In genomic region chr16:38341396-38342324, GRCm38 (mm10) we compare ENCODE assay signal across 8 mouse cellular contexts. TPM values are rescaled to one million over a fixed set of nuclear protein-coding genes. Genes with fewer than 3 reads are reported as not detected.
DNase-seq lines count a peak whose midpoint lies in the region; ATAC-seq and TF ChIP-seq lines count a peak whose summit lies in the region.

Gene Maats1, minus strand, starts transcription at chr16:38342143.

- H3K4me2 ChIP-seq in hindbrain, postnatal 0 days (ENCODE audit: low read depth, low read length): peak within 1 kb of the TSS; percentile 73

- WGBS in hindbrain, postnatal 0 days: 8% methylated on average over 30 of the region's 30 CpGs

- peak; percentile 72 for DNase-seq in adrenal gland, adult 8-10 months
- DNase-seq in embryo, embryonic 11 days: peak; percentile 93
- DNase-seq in gastrocnemius, postnatal 10 days: peak; percentile 73
- peak; percentile 87 for DNase-seq in hindbrain, postnatal 0 days (ENCODE audit: low spot score)
- DNase-seq in left cerebral cortex, adult 8-10 months (ENCODE audit: low spot score in 2 of 2): peak; percentile 42 to 58
- peak; percentile 83 to 84 for DNase-seq in lung, postnatal 4 days
- DNase-seq in retina, embryonic 14.5 days (ENCODE audit: low spot score): peak; percentile 83
- peak; percentile 52 to 77 for DNase-seq in urinary bladder, postnatal 36 days (ENCODE audit: low spot score in 2 of 2)

- no peaks in the 10 kb centered on the region for H3K36me3 ChIP-seq in hindbrain, postnatal 0 days (ENCODE audit: insufficient read depth, low read length)

- no peaks in the 10 kb centered on the region for H3K9me3 ChIP-seq in hindbrain, postnatal 0 days (ENCODE audit: low read length)

- no peak within 1 kb of the TSS for H3K27ac ChIP-seq in hindbrain, postnatal 0 days

- no peaks in the 10 kb centered on the region for H3K4me1 ChIP-seq in hindbrain, postnatal 0 days (ENCODE audit: insufficient read depth, low read length)

- ATAC-seq in hindbrain, postnatal 0 days: peak; percentile 90

- peak within 1 kb of the TSS; percentile 35; the same call in 1 of the 2 replicates for H3K9ac ChIP-seq in hindbrain, postnatal 0 days (replicated peaks; ENCODE audit: low read length)

- TF ChIP-seq CTCF in hindbrain, postnatal 0 days (IDR thresholded peaks at IDR 0.05; ENCODE audit: low read depth): no peak

- no peaks in the 10 kb centered on the region for H3K27me3 ChIP-seq in hindbrain, postnatal 0 days (ENCODE audit: insufficient read depth, low read length)

- H3K4me3 ChIP-seq in hindbrain, postnatal 0 days (ENCODE audit: low read length): peak within 1 kb of the TSS; percentile 42

RNA-seq across cellular contexts. Expression of gene Maats1, which starts in this region (rescaled TPM):
- total RNA-seq in adrenal gland, adult 8-10 months (2022): 1 to 10 TPM in 1 of 4 experiments, under 1 TPM in 3; 0.38 to 1.0 (median 0.46) TPM
- under 1 TPM in 1 of 2 experiments, not detected in 1; 0.11 TPM for total RNA-seq in gastrocnemius, postnatal 10 days (2021)
- total RNA-seq in hindbrain, postnatal 0 days (2014; rRNA removed): 1.4 TPM in 2 replicates
- 0.86 and 1.4 TPM in 2 replicates for polyA plus RNA-seq in hindbrain, postnatal 0 days (2015; fragmentation: Nextera tagmentation; extraction: Ambion mirVana)
- 1 to 10 TPM; 1.1 to 1.6 (median 1.4) TPM for total RNA-seq in left cerebral cortex, adult 8-10 months (2022)

Comparison
In these comparisons a context has a peak if more than half of its experiments do, and no peak if none do; other contexts are left out.
1. Peak in DNase-seq in gastrocnemius, postnatal 10 days; RNA of the gene not detected or under 1 TPM.